Mouse (Mus musculus): ENCODE data around the gene Adam15.

Gene Adam15

DNA sequence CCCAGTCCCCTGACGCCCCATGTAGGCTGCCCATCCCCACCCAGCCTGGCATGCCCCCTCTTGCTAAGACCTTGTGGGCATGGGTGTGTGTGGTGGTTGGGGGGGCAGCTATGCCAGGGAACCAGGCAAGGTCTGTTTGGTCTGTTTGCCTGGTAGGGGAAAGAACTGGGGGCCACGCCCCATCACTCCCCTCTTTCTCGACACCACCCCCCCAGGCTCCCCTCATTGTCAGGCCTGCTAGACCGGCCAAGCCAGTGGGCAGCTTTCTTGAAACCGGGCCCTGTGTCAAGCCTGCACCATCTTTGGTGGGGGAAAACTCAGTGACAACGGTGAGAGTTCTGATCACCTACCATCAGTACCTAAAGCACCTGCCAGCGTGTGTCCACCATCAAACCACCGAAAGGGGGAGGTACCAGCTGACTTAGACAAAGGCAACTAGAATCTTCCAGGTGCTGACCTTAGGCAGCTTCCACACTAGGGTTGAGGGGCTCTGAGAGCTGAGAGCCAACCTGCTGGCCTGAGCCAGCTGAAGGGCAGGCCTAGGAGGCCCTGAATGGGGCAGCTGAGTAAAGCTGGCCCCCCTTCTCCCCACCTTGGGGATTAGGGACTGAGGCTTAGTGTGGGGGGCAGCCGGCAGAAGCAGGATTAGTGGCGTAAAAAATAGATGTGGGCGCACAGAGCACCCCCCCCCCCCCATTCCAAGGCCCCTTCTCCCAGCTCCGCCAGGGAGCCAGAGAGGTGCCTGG lies 34.7 kb upstream of the Adam15 start:
- in situ Hi-C loops (cut with MboI, MseI), result no loop called here

DNA sequence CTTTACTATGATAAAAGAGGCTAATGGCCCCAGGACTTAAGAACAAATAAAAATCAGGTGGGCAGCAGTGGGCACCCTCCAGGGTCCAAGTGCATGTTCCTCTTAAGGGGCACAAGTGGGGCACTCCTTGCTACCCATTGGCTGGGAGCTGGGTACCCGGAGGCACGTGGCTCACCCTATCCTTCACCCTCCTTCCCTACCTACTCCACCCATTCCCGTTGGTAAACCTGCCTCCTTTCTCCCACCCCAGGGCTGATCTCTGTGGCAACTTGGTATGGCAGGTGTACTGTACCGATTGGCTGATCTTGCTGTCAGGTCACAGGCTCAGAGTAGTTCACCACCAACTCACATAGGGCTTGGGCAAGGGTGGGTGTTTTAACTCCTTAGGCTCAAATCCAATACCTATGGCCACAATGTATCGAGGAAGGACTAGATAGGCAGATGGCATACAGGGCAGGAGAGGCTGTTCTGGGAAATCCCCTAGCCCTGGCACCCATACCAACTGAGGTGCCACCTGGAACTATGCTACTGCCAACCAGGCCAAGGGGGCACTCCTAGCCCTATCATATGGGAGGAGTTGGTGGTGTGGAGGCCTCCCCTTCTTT lies 34.0 kb upstream of the Adam15 start:
- in situ Hi-C loops (cut with MboI, MseI), result no loop called here

DNA sequence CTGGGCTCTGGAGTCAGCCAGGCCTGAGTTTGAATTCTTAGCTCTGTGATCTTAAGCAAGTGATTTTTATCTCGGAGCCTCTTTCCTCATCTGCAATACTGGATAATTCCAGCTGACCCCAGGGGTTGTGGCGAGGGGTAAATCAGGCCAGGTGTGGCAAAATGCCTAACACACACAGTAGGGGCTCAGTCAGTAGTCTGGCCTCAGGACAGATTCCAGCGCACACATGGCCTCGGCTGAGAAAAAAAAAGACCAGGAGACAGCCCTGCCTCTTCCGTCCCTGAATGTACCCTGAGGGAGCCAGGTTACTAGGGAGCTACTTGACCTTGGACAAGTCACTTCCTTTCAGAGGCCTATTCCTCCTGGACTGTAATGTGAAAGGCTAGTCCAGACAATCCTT lies 33.2 kb upstream of the Adam15 start:
- in situ Hi-C loops (cut with MboI, MseI), result no loop called here

DNA sequence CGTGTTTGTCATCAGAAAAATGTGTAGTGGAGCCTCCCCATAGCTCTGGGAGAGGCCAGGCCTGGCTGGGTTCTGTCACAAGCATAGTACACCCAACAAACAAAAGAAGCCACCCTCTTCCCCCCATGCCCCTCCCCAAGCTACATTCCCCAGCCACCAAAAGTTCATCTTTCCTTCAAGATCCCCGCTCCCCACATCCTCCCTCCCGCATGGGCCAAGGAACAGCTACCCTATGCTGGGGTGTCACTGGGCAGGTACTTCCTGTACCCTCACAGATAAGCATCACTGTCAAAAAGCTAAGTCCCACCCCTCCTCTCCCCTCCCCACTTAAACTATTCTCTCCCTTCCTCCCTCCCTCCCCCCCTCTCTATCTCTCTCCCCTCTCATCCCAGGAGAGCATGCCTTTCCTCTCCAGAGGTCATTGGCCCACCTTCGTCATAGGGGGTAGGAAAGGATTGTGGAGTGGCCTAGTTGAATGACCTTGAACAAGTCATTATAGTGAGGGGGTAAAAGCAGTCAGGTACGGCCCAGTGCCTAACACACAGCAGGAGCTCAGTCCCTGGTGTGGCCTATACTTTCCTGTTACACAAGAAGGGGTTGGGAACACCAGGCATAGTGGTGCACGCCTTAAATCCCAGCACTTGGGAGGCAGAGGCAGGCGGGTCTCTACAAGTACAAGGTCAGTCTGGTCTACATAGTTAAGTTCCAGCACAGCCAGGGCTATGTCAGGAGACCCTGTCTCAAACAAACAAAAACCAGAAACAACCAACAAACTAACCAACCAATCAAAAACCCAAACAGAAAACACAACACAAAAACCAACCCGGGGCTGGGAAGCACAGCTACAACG lies 32.5 kb upstream of the Adam15 start:
- in situ Hi-C loops (cut with MboI, MseI), result no loop called here

DNA sequence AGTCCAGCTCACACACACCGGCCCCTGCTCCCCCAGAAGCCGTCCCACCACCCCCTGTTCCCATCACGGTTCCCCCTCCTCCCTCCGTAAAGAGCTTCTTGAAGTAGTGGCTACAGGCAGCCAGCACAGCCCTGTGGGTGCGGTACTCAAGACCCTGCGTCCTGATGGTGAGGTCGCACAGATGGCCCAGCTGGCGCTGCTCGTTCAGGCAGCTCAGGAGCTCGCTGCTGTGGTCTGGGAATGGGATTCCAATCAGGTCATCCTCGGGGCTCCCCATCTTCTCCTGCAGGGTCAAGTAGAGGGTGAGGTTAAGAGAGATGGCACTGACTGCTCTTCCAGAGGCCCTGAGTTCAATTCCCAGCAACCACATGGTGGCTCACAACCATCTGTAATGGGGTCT lies 31.4 kb upstream of the Adam15 start:
- in situ Hi-C loops (cut with MboI, MseI), result no loop called here

DNA sequence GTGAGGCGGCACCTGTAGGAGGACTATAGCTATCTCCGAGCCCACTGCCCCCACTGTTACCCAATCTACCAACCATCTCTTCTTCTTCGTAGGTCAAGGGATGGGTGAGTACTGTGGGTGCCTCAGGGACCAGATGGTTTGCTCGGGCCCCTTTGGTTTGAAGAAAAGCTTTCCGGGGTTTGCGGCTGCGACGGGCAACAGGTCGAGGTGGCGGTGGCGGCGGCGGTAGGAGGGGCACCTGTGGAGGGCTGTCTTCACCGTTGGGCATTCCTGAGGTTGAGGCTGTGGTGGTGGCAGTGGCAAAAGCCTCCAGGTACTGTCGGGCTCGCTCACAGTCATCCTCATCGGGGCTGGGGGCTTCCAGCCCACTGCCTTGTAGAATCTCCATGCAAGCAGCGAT lies 30.9 kb upstream of the Adam15 start:
- in situ Hi-C loops (cut with MboI, MseI), result no loop called here

DNA sequence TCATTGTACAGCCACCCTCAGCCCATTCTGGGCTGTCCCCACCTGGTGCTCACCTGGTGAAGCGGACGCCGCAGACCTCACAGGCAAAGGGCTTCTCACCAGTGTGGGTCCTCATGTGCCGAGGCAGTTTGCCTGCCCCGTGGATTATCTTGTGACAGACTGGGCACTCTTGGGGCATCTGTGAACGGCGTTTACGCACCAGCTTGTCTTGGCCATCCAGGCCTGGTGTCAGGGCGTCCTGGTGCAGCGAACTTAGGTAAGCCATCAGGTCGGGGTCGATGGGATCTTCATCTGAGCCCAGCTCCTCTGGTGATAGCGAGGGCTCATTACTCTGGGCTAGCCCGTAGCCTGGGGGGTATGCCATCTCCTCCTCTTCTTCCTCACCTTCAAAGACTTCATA lies 30.5 kb upstream of the Adam15 start:
- in situ Hi-C loops (cut with MboI, MseI), result no loop called here

DNA sequence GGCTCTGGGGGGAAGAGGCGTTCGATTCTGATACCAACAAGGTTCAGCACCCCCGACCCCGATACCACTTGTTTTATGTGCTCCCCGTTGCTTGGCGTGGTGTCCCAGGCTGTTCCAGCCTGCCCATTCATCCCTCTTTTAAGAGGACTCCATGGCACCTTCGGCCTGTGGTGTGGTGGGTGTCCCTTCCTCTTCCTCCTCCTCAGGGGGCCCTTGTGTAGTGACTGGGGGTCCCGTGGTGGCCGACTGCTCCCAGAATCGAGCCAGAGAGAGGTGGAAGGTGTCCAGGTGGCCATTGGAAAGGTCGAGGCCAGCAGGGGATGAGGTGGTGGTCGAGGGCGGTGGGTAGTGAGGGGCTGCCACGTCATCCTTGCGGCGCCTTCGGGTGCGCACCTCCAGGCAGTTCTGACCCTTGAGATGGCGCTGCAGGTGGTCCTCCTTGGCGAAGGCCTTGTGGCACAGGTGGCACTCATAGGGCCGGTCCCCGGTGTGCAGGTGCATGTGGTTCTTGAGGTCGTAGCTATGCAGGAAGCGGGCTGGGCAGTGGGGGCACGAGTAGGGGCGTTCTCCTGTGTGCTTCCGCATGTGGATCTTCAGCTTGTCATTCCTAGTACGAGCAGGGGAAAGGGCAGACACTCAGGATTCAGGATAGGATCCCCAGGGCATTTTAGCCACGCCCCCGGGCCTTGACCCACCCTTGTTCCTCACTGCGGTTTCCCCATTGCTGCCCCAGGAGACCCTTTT lies 29.8 kb upstream of the Adam15 start:
- in situ Hi-C loops (cut with MboI, MseI), result no loop called here

DNA sequence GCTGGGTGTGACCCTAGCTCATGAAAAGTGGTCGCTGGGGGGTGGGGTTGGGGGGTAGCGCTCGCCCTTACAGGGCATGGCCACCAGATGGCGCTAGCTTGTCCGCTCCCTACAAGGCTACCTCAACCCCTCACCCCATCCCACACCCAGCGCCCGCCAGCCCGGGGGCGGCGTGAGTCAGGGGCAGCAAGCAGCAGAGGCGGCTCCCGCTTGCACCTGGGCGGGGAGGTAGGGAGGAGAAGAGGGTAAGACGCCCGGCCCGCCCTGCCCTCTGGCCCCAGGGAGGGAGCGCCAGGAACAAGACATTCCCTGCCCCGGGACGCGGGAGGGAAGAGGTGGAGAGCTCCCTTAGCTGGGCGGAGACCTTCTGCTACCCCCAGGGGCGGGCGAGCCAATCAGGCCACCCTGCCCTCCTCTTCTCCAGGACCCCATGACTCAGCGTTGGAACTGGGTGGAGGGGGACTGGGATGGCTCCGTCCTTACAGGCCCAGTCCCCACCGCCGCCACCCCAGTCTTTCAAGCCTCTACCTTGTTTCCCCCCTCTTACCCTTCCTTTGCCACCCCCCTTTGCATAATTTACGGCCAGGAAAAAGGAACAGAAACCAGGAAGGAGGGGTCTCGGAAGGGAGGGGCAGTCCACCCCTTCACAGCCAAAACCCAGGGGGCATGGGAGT lies 28.7 kb upstream of the Adam15 start:
- in situ Hi-C loops (cut with MboI, MseI), result no loop called here

DNA sequence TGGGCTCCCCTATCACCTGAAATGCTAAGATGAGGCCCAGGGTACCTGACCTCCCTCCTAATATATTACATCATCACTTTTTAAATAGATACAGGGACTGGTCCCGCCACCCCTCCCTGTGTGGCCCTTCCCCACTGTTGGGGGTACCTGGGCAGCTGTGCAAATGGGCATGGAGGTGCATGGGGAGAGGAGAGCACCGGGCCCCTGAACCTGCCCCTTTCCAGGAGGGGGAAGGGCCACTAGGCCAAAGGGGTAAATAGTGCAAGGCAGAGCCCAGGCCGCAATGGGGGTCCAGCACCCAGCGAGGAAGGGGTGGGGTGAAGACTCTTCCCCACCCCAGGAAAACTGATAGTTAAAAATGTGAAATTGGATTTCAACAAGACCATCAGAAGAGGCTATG lies 28.0 kb upstream of the Adam15 start:
- in situ Hi-C loops (cut with MboI, MseI), result no loop called here

DNA sequence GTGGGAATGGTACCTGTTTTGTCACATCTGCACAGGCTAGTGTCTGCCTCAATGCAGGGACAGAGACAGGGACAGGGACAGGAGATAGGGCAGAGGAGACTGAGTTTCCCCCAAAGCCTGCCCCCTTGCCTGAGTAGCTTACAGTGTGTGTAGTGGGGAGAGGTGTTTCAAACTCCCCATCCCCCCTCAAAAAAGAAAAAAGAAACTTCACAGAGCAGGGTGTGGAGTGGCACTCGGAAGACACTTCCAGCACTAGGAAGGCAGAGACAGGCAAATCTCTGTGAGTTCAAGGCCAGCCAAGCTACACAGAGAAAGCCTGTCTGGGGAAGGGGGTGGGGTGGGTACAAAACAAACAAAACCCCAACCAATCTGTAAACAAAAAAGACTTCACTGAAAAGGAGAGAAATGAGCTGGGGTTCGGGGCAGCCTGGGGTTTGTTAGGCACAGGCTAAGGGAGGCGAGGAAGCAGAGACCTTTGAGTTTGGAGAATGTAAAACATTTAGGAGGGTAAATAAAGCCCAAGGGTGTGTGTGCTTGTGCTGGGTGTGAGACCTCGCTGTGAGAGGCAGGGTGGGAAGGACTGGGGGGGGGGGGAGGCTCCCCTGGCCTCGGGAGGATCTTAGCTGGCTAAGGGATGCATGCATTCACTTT lies 23.9 kb upstream of the Adam15 start:
- in situ Hi-C loops (cut with MboI, MseI), result no loop called here

DNA sequence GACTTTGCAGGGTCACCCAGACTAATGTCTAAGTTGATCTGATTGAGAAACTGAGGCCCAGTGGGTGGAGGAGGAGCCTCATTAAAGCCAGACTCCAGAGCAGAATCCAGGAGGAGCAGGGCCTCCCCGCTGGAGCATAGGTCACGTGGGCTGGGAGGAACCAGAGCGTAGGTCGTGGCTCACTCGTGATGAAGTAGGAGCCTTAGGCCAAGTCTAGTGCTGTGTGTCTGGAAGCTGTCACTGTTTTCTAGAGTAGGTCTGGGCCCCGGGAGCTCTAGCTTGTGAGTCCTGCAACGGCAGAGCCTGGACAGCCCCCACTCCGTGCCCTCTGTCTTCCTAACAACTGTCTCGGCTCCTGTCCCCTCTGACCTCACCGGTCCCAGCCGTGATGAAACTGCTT lies 17.5 kb upstream of the Adam15 start:
- in situ Hi-C loops (cut with MboI, MseI), result no loop called here

DNA sequence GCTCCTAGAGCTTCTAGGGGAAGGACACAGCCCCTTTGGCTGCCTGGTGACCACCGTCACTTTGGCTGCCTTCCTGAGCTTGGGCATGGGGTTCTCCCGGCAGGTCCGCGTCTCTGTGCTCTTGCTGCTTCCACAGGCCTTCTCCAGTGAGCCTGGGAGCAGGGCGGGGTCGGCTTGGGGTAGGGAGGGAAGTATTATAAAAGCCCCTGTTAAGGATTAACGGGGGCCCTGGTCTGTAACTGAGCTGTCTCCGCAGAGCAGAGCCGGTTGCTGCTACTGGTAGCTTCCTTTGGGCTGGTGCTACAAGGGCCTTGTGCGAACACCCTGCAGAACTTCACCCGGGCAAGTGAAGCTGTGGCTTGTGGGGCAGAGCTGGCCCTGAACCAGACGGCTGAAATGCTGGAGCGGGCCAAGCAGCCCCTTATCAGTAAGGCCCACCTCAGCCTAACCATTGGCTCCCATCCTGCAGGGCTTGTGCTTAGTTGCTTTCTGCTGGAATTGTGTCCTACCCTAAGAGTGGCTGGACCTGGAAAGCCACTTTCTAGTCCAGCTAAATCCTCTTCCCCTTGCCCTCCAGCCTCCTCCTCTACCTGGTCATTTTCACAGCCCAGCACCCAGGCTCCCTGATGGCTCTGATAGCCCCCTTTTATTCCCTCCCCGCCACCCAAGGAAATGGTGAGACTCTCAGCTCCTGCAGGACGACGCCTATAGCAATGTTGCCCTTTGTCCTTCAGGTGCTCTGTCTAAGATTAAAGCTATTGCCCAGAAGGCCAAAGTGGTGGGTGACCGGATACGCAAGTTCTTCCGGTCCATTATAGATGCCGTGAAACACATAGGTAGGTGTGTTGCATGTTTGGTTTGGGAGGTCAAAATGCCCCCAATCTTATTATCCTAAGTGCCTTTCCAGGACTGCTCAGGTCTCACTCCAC lies 16.0 kb upstream of the Adam15 start:
- in situ Hi-C loops (cut with MboI, MseI), result no loop called here

DNA sequence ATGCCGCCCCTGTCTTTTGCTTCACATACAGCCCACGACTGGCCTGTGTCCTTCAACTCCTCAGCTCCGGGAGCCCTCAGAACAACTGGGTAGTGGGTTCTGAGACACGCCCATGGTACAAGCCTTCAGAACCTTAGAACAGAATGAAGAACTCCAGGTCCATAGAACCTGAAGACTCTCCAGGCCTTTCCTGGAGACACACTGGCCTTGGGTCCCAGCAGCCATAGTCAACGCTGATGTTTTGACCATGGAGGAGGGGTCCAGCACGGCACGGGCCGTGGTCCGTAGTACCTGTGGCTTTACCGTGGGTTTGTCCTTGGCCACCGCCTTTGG lies 15.3 kb upstream of the Adam15 start, which contains the start of gene Dcst1:
Gene Dcst1, minus strand, starts transcription at position 101 of the 333 bp plus-strand sequence.
- in situ Hi-C loops (cut with MboI, MseI), result no loop called here

DNA sequence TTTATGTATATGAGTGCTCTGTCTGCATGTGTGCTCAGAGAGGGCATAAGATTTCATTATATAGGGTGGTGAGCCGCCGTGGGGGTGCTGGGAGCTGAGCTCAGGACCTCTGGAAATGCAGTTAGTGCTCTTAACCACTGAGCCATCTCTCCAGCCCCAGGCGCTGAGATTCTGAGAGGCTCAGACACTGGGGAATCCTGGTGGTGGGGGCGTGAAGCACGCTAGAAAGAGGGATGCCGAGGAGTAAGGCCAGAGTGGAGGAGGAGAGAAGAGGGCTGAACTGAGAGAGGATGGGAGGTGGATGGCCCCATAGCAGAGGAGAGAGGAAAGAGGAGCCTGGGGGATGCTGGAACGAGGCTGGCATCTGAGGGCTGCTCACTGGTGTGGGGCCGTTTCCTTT lies 14.8 kb upstream of the Adam15 start:
- in situ Hi-C loops (cut with MboI, MseI), result no loop called here

DNA sequence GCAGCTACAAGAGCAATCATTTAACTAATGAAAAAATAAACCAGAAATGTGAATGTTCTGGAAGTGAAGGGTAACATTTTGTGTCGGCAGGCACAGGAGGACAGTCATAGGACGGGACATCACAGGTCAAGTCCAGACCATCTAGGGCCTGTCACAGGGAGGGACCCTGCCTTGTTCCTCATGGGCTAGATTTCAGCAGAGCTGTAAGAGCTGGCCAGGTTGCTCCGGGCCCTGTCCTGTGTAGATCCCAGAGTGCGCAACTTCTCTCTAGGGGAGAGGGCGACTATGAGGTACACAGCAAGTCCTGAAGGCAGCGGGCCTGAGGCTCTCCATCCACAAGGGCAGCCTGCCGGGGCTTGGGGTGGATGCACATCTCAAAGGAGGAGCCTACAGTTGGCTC lies 11.9 kb upstream of the Adam15 start, which contains the start of gene Dcst2:
Gene Dcst2, plus strand, starts transcription at position 301 of the 400 bp plus-strand sequence.
- in situ Hi-C loops (cut with MboI, MseI), result no loop called here

DNA sequence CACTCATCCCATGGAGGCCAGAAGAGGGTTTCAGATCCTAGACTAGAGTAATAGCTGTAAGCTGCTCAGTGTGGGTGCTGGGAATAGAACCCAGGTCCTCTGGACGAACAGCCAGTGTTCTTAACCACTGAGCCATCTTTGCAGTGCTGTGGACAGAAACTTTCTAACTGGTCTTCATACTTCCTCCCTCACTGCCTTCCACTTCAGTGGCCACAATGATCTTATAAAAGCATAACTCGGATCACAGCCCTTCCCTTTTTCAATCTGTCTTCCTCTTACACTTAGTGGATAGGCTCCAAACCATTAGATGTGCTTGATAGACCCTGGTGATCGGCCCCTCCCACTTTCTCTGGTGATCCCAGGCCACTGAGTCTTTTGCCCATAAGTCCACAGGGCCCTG lies 10.4 kb upstream of the Adam15 start:
- in situ Hi-C loops (cut with MboI, MseI), result no loop called here

DNA sequence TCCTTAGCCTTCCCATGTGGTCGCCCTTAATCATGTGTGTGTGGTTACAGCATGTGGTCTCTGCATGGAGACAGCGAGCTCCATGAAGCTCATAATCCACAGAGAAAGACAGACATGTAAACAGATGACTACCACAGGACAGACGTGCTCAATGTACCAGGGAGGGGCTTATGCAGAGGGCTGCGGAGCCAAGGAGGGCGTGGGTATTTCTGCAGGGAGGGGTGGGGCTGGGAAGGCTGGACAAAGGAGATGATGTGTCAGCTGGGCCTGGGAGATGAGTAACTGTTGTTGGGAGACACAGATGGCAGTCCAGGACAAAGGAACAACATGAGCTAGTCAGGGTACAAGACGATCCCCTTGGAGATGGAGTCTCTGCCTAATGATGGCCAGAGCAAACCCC lies 9.8 kb upstream of the Adam15 start:
- in situ Hi-C loops (cut with MboI, MseI), result no loop called here

DNA sequence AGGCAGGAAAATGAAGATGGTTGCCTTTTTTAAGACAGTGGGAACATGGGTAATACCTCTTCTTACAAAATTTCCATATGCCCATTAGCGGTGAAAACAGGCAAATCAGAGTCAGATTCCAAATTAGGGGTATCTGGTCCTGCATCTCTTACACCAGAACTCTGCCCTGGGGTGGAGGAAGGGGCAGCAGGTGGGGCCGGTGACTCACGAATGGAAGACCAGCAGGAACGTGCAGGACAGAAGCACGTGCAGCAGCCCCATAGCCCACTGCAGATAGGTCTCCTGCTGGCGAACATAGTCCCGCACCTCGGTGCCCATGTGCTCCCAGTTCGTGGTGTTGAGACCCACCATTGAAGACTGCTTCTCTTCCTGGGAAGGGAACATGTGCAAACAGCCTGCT lies 6.2 kb upstream of the Adam15 start:
- in situ Hi-C loops (cut with MboI, MseI), result no loop called here

DNA sequence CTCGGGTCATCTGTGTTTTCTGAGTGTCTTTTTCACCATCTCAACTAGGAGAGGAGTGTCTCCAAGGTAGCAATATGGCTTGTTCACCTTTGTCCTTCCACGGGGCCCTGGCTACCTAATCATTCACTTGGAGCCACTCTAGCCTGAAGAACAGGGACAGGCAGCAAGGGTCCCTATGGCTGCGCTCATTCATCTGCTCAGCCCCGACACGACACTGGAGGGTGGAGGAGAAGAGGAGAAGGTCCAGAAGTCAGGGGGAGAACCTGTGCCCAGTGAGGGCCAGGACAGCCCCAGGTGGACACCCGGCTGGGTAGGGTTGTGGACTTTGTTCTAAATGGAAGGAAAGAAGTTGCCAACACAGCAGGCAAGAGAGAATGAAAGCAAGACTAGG lies 5.7 kb upstream of the Adam15 start:
- in situ Hi-C loops (cut with MboI, MseI), result no loop called here

Measured in regulatory T cell (primary cell).